Mouse (Mus musculus): ENCODE data around the gene Osbpl2. TPM values are rescaled to one million over a fixed set of nuclear protein-coding genes. Genes with fewer than 3 reads are reported as not detected.

Osbpl2 gene
- polyA plus RNA-seq (2011; ENCODE audit: insufficient read depth, insufficient read length, low replicate concordance, missing spikeins), result 10.2 and 14.2 TPM in 2 replicates

- H3K4me3 ChIP-seq (replicated peaks; ENCODE audit: control insufficient read depth, low read depth, low read length), result peak within 1 kb of the TSS; percentile 63
- H3K4me1 ChIP-seq (ENCODE audit: control insufficient read depth, insufficient read depth, low read length), result peaks cover 4% of the 10 kb centered on the region; the same call in 1 of the 2 replicates
- WGBS, result 1% methylated on average over 55 of the region's 55 CpGs
- H3K27ac ChIP-seq (ENCODE audit: control insufficient read depth, insufficient read depth, low read depth, low read length, poor library complexity), result peak within 1 kb of the TSS; percentile 90
- TF ChIP-seq CTCF (IDR thresholded peaks at IDR 0.05; ENCODE audit: control insufficient read depth, insufficient read depth, low read length) (no peak), POLR2A (IDR thresholded peaks at IDR 0.05; ENCODE audit: borderline replicate concordance, control insufficient read depth, low read depth, low read length) (peak; percentile 65; the same call in 1 of the 2 replicates)
Observed at GRCm38 (mm10) chr2:180118661-180119438, at the start of gene Osbpl2. Osbpl2 (plus strand) TSS chr2:180119306.

GRCm38 (mm10) chr2:180069770-180070480 is 49.2 kb upstream of the Osbpl2 start:
- Histone ChIP-seq H3K4me3 (replicated peaks; ENCODE audit: control insufficient read depth, low read depth, low read length) (peak overlapping the region; percentile 84), H3K27ac (ENCODE audit: control insufficient read depth, insufficient read depth, low read depth, low read length, poor library complexity) (peak overlapping the region; percentile 35), H3K4me1 (ENCODE audit: control insufficient read depth, insufficient read depth, low read length) (no peaks in the 10 kb centered on the region; the same call in 1 of the 2 replicates)
- WGBS, result 28% methylated on average over 20 of the region's 20 CpGs
- no peak for TF ChIP-seq CTCF (IDR thresholded peaks at IDR 0.05; ENCODE audit: control insufficient read depth, insufficient read depth, low read length)
- no peak for TF ChIP-seq POLR2A (IDR thresholded peaks at IDR 0.05; ENCODE audit: borderline replicate concordance, control insufficient read depth, low read depth, low read length)

- Histone ChIP-seq H3K27ac (ENCODE audit: control insufficient read depth, insufficient read depth, low read depth, low read length, poor library complexity) (peak within 1 kb of the TSS; percentile 35), H3K4me1 (ENCODE audit: control insufficient read depth, insufficient read depth, low read length) (no peaks in the 10 kb centered on the region; the same call in 1 of the 2 replicates), H3K4me3 (replicated peaks; ENCODE audit: control insufficient read depth, low read depth, low read length) (peak within 1 kb of the TSS; percentile 84)
- TF ChIP-seq POLR2A (IDR thresholded peaks at IDR 0.05; ENCODE audit: borderline replicate concordance, control insufficient read depth, low read depth, low read length) (peak; percentile 83; the same call in 1 of the 2 replicates), CTCF (IDR thresholded peaks at IDR 0.05; ENCODE audit: control insufficient read depth, insufficient read depth, low read length) (no peak)
- 7% methylated on average over 58 of the region's 58 CpGs for WGBS
Observed at GRCm38 (mm10) chr2:180070481-180071453, 48.3 kb upstream of the Osbpl2 start, which contains the start of gene Mtg2. Mtg2 (plus strand) TSS chr2:180070588.

- Histone ChIP-seq H3K4me1 (ENCODE audit: control insufficient read depth, insufficient read depth, low read length) (no peaks in the 10 kb centered on the region; the same call in 1 of the 2 replicates), H3K27ac (ENCODE audit: control insufficient read depth, insufficient read depth, low read depth, low read length, poor library complexity) (no peak overlapping the region), H3K4me3 (replicated peaks; ENCODE audit: control insufficient read depth, low read depth, low read length) (no peak overlapping the region)
- TF ChIP-seq POLR2A (IDR thresholded peaks at IDR 0.05; ENCODE audit: borderline replicate concordance, control insufficient read depth, low read depth, low read length) (no peak), CTCF (IDR thresholded peaks at IDR 0.05; ENCODE audit: control insufficient read depth, insufficient read depth, low read length) (no peak)
- WGBS, result 83% methylated on average over 2 of the region's 2 CpGs
Observed at GRCm38 (mm10) chr2:180071671-180072070, 47.4 kb upstream of the Osbpl2 start.

- Histone ChIP-seq H3K4me1 (ENCODE audit: control insufficient read depth, insufficient read depth, low read length) (no peaks in the 10 kb centered on the region; the same call in 1 of the 2 replicates), H3K4me3 (replicated peaks; ENCODE audit: control insufficient read depth, low read depth, low read length) (no peak overlapping the region), H3K27ac (ENCODE audit: control insufficient read depth, insufficient read depth, low read depth, low read length, poor library complexity) (no peak overlapping the region)
- no peak for TF ChIP-seq POLR2A (IDR thresholded peaks at IDR 0.05; ENCODE audit: borderline replicate concordance, control insufficient read depth, low read depth, low read length)
- no peak for TF ChIP-seq CTCF (IDR thresholded peaks at IDR 0.05; ENCODE audit: control insufficient read depth, insufficient read depth, low read length)
- WGBS, result 69% methylated on average over 7 of the region's 7 CpGs
Observed at GRCm38 (mm10) chr2:180072886-180073285, 46.2 kb upstream of the Osbpl2 start.

GRCm38 (mm10) chr2:180077622-180078021 is 41.5 kb upstream of the Osbpl2 start:
- Histone ChIP-seq H3K4me3 (replicated peaks; ENCODE audit: control insufficient read depth, low read depth, low read length) (no peak overlapping the region), H3K27ac (ENCODE audit: control insufficient read depth, insufficient read depth, low read depth, low read length, poor library complexity) (no peak overlapping the region), H3K4me1 (ENCODE audit: control insufficient read depth, insufficient read depth, low read length) (no peaks in the 10 kb centered on the region; the same call in 1 of the 2 replicates)
- 89% methylated on average over 3 of the region's 3 CpGs for WGBS
- TF ChIP-seq POLR2A (IDR thresholded peaks at IDR 0.05; ENCODE audit: borderline replicate concordance, control insufficient read depth, low read depth, low read length) (no peak), CTCF (IDR thresholded peaks at IDR 0.05; ENCODE audit: control insufficient read depth, insufficient read depth, low read length) (no peak)

GRCm38 (mm10) chr2:180080680-180081079 is 38.4 kb upstream of the Osbpl2 start:
- Histone ChIP-seq H3K27ac (ENCODE audit: control insufficient read depth, insufficient read depth, low read depth, low read length, poor library complexity) (no peak overlapping the region), H3K4me1 (ENCODE audit: control insufficient read depth, insufficient read depth, low read length) (no peaks in the 10 kb centered on the region; the same call in 1 of the 2 replicates), H3K4me3 (replicated peaks; ENCODE audit: control insufficient read depth, low read depth, low read length) (no peak overlapping the region)
- no peak for TF ChIP-seq CTCF (IDR thresholded peaks at IDR 0.05; ENCODE audit: control insufficient read depth, insufficient read depth, low read length)
- TF ChIP-seq POLR2A (IDR thresholded peaks at IDR 0.05; ENCODE audit: borderline replicate concordance, control insufficient read depth, low read depth, low read length), result no peak
- 76% methylated on average over 8 of the region's 8 CpGs for WGBS

Measured in bone marrow, adult 2 months (tissue).